Mouse (Mus musculus) T-helper 2 cell (primary cell): Measurements from ENCODE around the gene Lrig3.

Source experiments
- in situ Hi-C: fragments of 300-600 bp; cut with MboI, MseI; formaldehyde crosslinking; loops from one replicate; pipeline ENCODE4 v1.15.1; 2025; ENCODE audit warnings: high pct_unique_total_duplicates

The Lrig3 gene

GRCm38 (mm10) chr10:125964709-125965108, 1.3 kb upstream of the Lrig3 start:
- in situ Hi-C loops, result no loop called here

- in situ Hi-C loops, result no loop called here
Observed at GRCm38 (mm10) chr10:125966481-125967251, 698 bp downstream of the Lrig3 start.

GRCm38 (mm10) chr10:125967436-125968160, 1.6 kb downstream of the Lrig3 start:
- in situ Hi-C loops, result no loop called here

GRCm38 (mm10) chr10:125968191-125969132, 2.5 kb downstream of the Lrig3 start:
- in situ Hi-C loops, result no loop called here

- in situ Hi-C loops, result no loop called here
Observed at GRCm38 (mm10) chr10:125969133-125969490, 3.1 kb downstream of the Lrig3 start.

- in situ Hi-C loops, result no loop called here
Observed at GRCm38 (mm10) chr10:125970031-125970430, 4.1 kb downstream of the Lrig3 start.

- in situ Hi-C loops, result no loop called here
Observed at GRCm38 (mm10) chr10:125970500-125970899, 4.5 kb downstream of the Lrig3 start.

GRCm38 (mm10) chr10:125973726-125974125, 7.8 kb downstream of the Lrig3 start:
- in situ Hi-C loops, result no loop called here

- in situ Hi-C loops, result no loop called here
Observed at GRCm38 (mm10) chr10:125981938-125982337, 16.0 kb downstream of the Lrig3 start.

- in situ Hi-C loops, result no loop called here
Observed at GRCm38 (mm10) chr10:125984473-125985035, 18.6 kb downstream of the Lrig3 start.

GRCm38 (mm10) chr10:125985795-125986194, 19.8 kb downstream of the Lrig3 start:
- in situ Hi-C loops, result no loop called here

GRCm38 (mm10) chr10:125986443-125986842, 20.5 kb downstream of the Lrig3 start:
- in situ Hi-C loops, result no loop called here

GRCm38 (mm10) chr10:125987307-125987706, 21.3 kb downstream of the Lrig3 start:
- in situ Hi-C loops, result no loop called here

GRCm38 (mm10) chr10:125988037-125988436, 22.1 kb downstream of the Lrig3 start:
- in situ Hi-C loops, result no loop called here

- in situ Hi-C loops, result no loop called here
Observed at GRCm38 (mm10) chr10:125989890-125990289, 23.9 kb downstream of the Lrig3 start.

- in situ Hi-C loops, result no loop called here
Observed at GRCm38 (mm10) chr10:125990394-125990793, 24.4 kb downstream of the Lrig3 start.

- in situ Hi-C loops, result no loop called here
Observed at GRCm38 (mm10) chr10:125991819-125992218, 25.9 kb downstream of the Lrig3 start.

GRCm38 (mm10) chr10:125994855-125995254, 28.9 kb downstream of the Lrig3 start:
- in situ Hi-C loops, result no loop called here

GRCm38 (mm10) chr10:125995701-125996100, 29.7 kb downstream of the Lrig3 start:
- in situ Hi-C loops, result no loop called here

- in situ Hi-C loops, result no loop called here
Observed at GRCm38 (mm10) chr10:125996989-125997388, 31.0 kb downstream of the Lrig3 start.

- in situ Hi-C loops, result no loop called here
Observed at GRCm38 (mm10) chr10:125999561-125999960, 33.6 kb downstream of the Lrig3 start.
